Comparison of ENCODE assay signal across 13 mouse cellular contexts in the genomic region with DNA sequence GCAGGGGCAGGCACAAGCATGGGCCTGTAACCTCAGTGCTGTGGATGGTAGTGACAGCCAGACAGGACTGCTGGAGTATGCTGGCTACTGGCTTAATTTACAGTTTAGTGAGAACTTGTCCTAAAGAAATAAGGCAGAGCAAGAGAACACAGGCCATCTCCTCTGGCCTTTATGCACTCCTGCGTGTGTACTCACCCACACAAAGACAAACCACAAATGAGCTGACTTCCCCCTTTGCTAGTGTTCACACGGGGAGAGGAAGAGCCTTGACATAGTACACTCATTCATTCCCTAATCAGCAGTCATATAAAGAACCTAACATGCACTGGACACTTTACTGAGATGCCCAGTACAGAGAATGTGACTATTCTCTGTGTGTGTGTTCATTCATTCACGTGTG. TPM values are rescaled to one million over a fixed set of nuclear protein-coding genes. Genes with fewer than 3 reads are reported as not detected.
DNase-seq lines count a peak whose midpoint lies in the region; ATAC-seq and TF ChIP-seq lines count a peak whose summit lies in the region.
"Had no signal": no experiment of that assay in that cellular context is flagged by ENCODE, and none has a peak within 500 bp of the region (broad histone marks: within the 10 kb centered on the region; RNA-seq: fewer than 3 reads in every experiment).

No protein-coding gene starts in this region.

- no peak for ATAC-seq in heart, embryonic 14.5 days (ENCODE audit: insufficient number of reproducible peaks, insufficient read depth, low FRiP score, low read depth)
- peak; percentile 31 for ATAC-seq in common myeloid progenitor, adult 5-6 weeks (replicated peaks; ENCODE audit: low read depth, poor library complexity, severe bottlenecking)
- ATAC-seq in neutrophil, adult 5-6 weeks (ENCODE audit: extremely low read depth, insufficient number of reproducible peaks, low FRiP score, poor library complexity, severe bottlenecking), result peak; percentile 42; the same call in 1 of the 2 replicates

- peak overlapping the region in 1 of 2 experiments; percentile 16; a peak in 1 of 4 replicates for H3K27ac ChIP-seq in heart, embryonic 14.5 days (replicated peaks in 1 of 2; ENCODE audit: control insufficient read depth in 1 of 2, insufficient read depth in 1 of 2, low read depth in 2 of 2, low read length in 2 of 2)
- H3K27ac ChIP-seq: hindbrain, embryonic 10.5 days had no signal

- WGBS in heart, embryonic 14.5 days, result 72% methylated on average over 3 of the region's 3 CpGs
- 53% methylated on average over 3 of the region's 3 CpGs for WGBS in lung, adult 2 months

- no peaks in the 10 kb centered on the region for H3K27me3 ChIP-seq in heart, embryonic 14.5 days (ENCODE audit: control insufficient read depth, insufficient read depth, low read length)

- H3K4me2 ChIP-seq in heart, embryonic 14.5 days (ENCODE audit: low read length), result no peak overlapping the region

- DNase-seq in heart, postnatal 36 days, result no peak
- DNase-seq in lung, postnatal 25 days (ENCODE audit: low spot score), result peak; percentile 29
- no peak for DNase-seq in lung, adult 2 months
- DNase-seq in urinary bladder, postnatal 25 days (ENCODE audit: low spot score), result no peak
- no peak for DNase-seq in ovary, postnatal 10 days (ENCODE audit: low spot score)
- DNase-seq: layer of hippocampus, postnatal 36 days; lung, adult 18-20 months; spleen, adult 18-20 months; thymus, postnatal 25 days had no signal

- H3K9ac ChIP-seq in heart, embryonic 14.5 days (ENCODE audit: low read length), result peak overlapping the region; percentile 47

- H3K4me1 ChIP-seq in heart, embryonic 14.5 days (ENCODE audit: control insufficient read depth in 2 of 2, insufficient read depth in 2 of 2, low read length in 2 of 2), result peaks cover 10 to 43% of the 10 kb centered on the region in 2 experiments
- H3K4me1 ChIP-seq in lung, adult 2 months (ENCODE audit: control insufficient read depth, insufficient read depth, low read length), result peaks cover 20% of the 10 kb centered on the region

- no peak overlapping the region for H3K4me3 ChIP-seq in heart, embryonic 14.5 days (ENCODE audit: control insufficient read depth in 1 of 2, insufficient read depth in 1 of 2, low read depth in 1 of 2, low read length in 2 of 2)
- H3K4me3 ChIP-seq in lung, adult 2 months (replicated peaks; ENCODE audit: extremely low read depth, low read depth, low read length), result no peak overlapping the region
- H3K4me3 ChIP-seq: hindbrain, embryonic 10.5 days had no signal

- no peaks in the 10 kb centered on the region for H3K9me3 ChIP-seq in heart, embryonic 14.5 days (ENCODE audit: control insufficient read depth, low read length)
- H3K9me3 ChIP-seq: hindbrain, embryonic 10.5 days had no signal

- TF ChIP-seq CTCF in lung, adult 2 months (IDR thresholded peaks at IDR 0.05; ENCODE audit: insufficient read depth, low read length), result no peak

- no peak for TF ChIP-seq POLR2A in lung, adult 2 months (IDR thresholded peaks at IDR 0.05; ENCODE audit: borderline replicate concordance, extremely low read depth, low read depth, low read length)

- peaks cover 5% of the 10 kb centered on the region; the same call in 1 of the 2 replicates for H3K36me3 ChIP-seq in heart, embryonic 14.5 days (ENCODE audit: control insufficient read depth, insufficient read depth, low read length)

- intact Hi-C loops in heart, postnatal 36 days (cut with DNase I), result loop anchor here (10.0 kb wide), 1 partner anchor 430 kb away; a partner anchor contains a TSS

RNA-seq across cellular contexts. Expression of a gene that starts 4.7 kb away (rescaled TPM):
- polyA plus RNA-seq in heart, embryonic 14.5 days (2014; fragmentation: Nextera tagmentation; extraction: Ambion mirVana), result 16.4 and 18.9 TPM in 2 replicates
- total RNA-seq in heart, postnatal 36 days (2021), result 10 to 100 TPM; 24.4 to 29.0 TPM
- 10.9 and 17.4 TPM in 2 replicates for polyA plus RNA-seq in lung, adult 2 months (2012; rRNA removed)
- 64.8 and 81.1 TPM in 2 replicates for total RNA-seq in common myeloid progenitor, adult 5-6 weeks (2017)
- total RNA-seq in neutrophil, adult 5-6 weeks (2017), result 102 and 114 TPM in 2 replicates

RNA-seq across cellular contexts. Expression of a gene that starts 4.9 kb away (rescaled TPM):
- 49.0 and 50.5 TPM in 2 replicates for polyA plus RNA-seq in heart, embryonic 14.5 days (2014; fragmentation: Nextera tagmentation; extraction: Ambion mirVana)
- 10 to 100 TPM; 59.4 to 60.5 TPM for total RNA-seq in heart, postnatal 36 days (2021)
- polyA plus RNA-seq in lung, adult 2 months (2012; rRNA removed), result 16.6 and 27.8 TPM in 2 replicates
- 78.3 and 83.0 TPM in 2 replicates for total RNA-seq in common myeloid progenitor, adult 5-6 weeks (2017)
- total RNA-seq in neutrophil, adult 5-6 weeks (2017), result 66.9 and 77.9 TPM in 2 replicates

RNA-seq across cellular contexts. Expression of a gene that starts 20.0 kb away (rescaled TPM):
- 0.43 and 0.55 TPM in 2 replicates for polyA plus RNA-seq in heart, embryonic 14.5 days (2014; fragmentation: Nextera tagmentation; extraction: Ambion mirVana)
- total RNA-seq in heart, postnatal 36 days (2021), result under 1 TPM in 1 of 2 experiments, not detected in 1; 0.38 TPM
- polyA plus RNA-seq in lung, adult 2 months (2012; rRNA removed), result 10.1 and 10.2 TPM in 2 replicates
- total RNA-seq in common myeloid progenitor, adult 5-6 weeks (2017), result 6.5 and 6.8 TPM in 2 replicates
- 10.2 and 12.1 TPM in 2 replicates for total RNA-seq in neutrophil, adult 5-6 weeks (2017)
